Mouse (Mus musculus) embryonic facial prominence, embryonic 11.5 days (tissue): ENCODE data around the gene Usp47. TPM values are rescaled to one million over a fixed set of nuclear protein-coding genes. Genes with fewer than 3 reads are reported as not detected.
A peak's percentile ranks its signal among the peaks of the same experiment; 100 is the strongest.
"Not testable (repeated sequence)": the region's sequence is repeated elsewhere in the genome, so short reads cannot be mapped to it uniquely, and the experiment has no call there.

Source experiments
- ATAC-seq: fragments of 200-750 bp; cut with Nextera tagmentation; replicated peaks from 2 replicates; pipeline ENCODE4 v1.8.0; 2017; ENCODE audit warnings: low read depth; ENCODE audit not compliant: insufficient number of reproducible peaks, low FRiP score, low TSS enrichment
- DNase-seq: peaks from one replicate; pipeline ENCODE4 v3.0.0-alpha.2; 2015; ENCODE audit warnings: low spot score
- H3K27ac ChIP-seq: fragments of 300-500 bp; sonication (generic); replicated peaks from 2 replicates; pipeline ENCODE4 v1.5.1; 2014; ENCODE audit warnings: mild to moderate bottlenecking, low read depth, low read length, control low read depth
- H3K27me3 ChIP-seq: fragments of 300-500 bp; sonication (generic); 2 replicates; pipeline ENCODE4 v1.6.1; 2014; ENCODE audit warnings: mild to moderate bottlenecking, low read length, moderate library complexity, mixed read lengths; ENCODE audit not compliant: control insufficient read depth, insufficient read depth
- H3K36me3 ChIP-seq: fragments of 300-500 bp; sonication (generic); replicated peaks from 2 replicates; pipeline ENCODE4 v1.6.1; 2014; ENCODE audit warnings: low read depth, mild to moderate bottlenecking, low read length, moderate library complexity, mixed read lengths; ENCODE audit not compliant: control insufficient read depth, insufficient read depth
- H3K4me1 ChIP-seq: fragments of 300-500 bp; sonication (generic); 2 replicates; pipeline ENCODE4 v1.6.1; 2014; ENCODE audit warnings: low read length, mixed read lengths; ENCODE audit not compliant: control insufficient read depth, insufficient read depth
- H3K4me2 ChIP-seq: fragments of 300-500 bp; sonication (generic); 2 replicates; pipeline ENCODE4 v1.6.1; 2014; ENCODE audit warnings: low read depth, mild to moderate bottlenecking, control low read depth, low read length, moderate library complexity
- H3K4me3 ChIP-seq: fragments of 300-500 bp; sonication (generic); 2 replicates; pipeline ENCODE4 v1.5.1; 2014; ENCODE audit warnings: low read depth, low read length, control low read depth
- H3K9ac ChIP-seq: fragments of 300-500 bp; sonication (generic); replicated peaks from 2 replicates; pipeline ENCODE4 v1.6.1; 2014; ENCODE audit warnings: mild to moderate bottlenecking, control low read depth, low read length
- H3K9me3 ChIP-seq: fragments of 300-500 bp; sonication (generic); replicated peaks from 2 replicates; pipeline ENCODE4 v1.6.1; 2016; ENCODE audit warnings: mild to moderate bottlenecking, low read length, inconsistent platforms, mixed read lengths; ENCODE audit not compliant: control insufficient read depth
- whole genome bisulfite sequencing: fragments of 180-500 bp; shearing (Covaris S2); extraction: QIAGEN DNeasy Blood & Tissue Kit; methylation state at CpG from one replicate; pipeline ENCODE4 v1.1.7; 2014; 5-methylcytosine and 5-hydroxymethylcytosine counted together
- polyA plus RNA-seq: library from polyadenylated mRNA; unstranded; fragments of >200 nt; fragmentation: Nextera tagmentation; extraction: Ambion mirVana; gene quantifications from 2 replicates; pipeline ENCODE4 v1.2.1, GENCODE M21; 2014

Usp47 gene
- polyA plus RNA-seq, 1 experiment from 2014 or later, result 110 TPM

DNA sequence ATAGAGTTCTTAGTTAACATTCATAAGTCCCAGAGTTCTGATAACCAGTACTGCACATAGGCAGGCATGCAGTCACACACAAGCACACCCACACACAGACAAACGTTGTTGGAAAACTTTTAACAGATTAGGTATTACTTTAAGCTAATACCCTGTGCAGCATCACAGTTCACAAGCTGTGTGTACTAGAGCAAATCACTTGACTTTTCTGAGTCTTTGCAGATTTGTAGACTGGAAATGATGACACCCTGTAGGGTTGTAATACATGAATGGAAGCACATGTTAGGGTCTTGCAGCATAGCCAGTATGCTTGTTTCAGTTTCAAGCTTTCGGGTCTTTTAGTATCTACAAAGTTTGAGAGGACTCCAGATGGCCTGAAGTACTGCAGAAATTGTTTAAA, 60.9 kb downstream of the Usp47 start:
- H3K27ac ChIP-seq, result no peak overlapping the region
- DNase-seq (no peak), ATAC-seq (no peak)
- no peak overlapping the region for H3K9ac ChIP-seq
- no peaks in the 10 kb centered on the region for H3K27me3 ChIP-seq
- 87% methylated on average over 2 of the region's 2 CpGs for WGBS
- H3K9me3 ChIP-seq, result no peaks in the 10 kb centered on the region
- H3K4me1 ChIP-seq, result no peaks in the 10 kb centered on the region
- no peak overlapping the region for H3K4me3 ChIP-seq
- no peak overlapping the region for H3K4me2 ChIP-seq
- H3K36me3 ChIP-seq, result peaks cover 6% of the 10 kb centered on the region

DNA sequence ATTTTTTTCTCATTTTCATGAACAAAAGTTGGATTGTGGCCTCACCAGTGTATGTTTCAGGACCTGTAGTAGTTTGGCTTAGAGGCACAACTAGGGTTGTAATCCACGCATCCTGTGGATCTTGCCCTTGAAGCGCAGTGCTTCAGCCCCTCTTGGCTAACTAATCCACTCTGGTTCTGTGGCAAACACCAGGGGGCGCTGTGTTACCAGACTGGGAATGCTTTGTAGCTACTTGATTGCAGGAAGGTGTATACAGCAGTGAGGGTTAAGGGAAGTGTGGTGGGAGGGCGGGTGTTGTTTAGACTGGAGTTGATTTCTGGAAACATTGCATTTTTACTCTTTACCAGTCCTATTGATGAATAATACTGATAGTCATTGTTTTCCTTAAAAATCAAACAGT, 61.8 kb downstream of the Usp47 start:
- DNase-seq, result peak; percentile 88
- H3K9ac ChIP-seq, result no peak overlapping the region
- H3K27ac ChIP-seq, result no peak overlapping the region
- peaks cover 6% of the 10 kb centered on the region for H3K36me3 ChIP-seq
- ATAC-seq, result no peak
- no peaks in the 10 kb centered on the region for H3K27me3 ChIP-seq
- no peaks in the 10 kb centered on the region for H3K9me3 ChIP-seq
- WGBS, result 44% methylated on average over 4 of the region's 4 CpGs
- H3K4me3 ChIP-seq, result no peak overlapping the region
- H3K4me2 ChIP-seq, result no peak overlapping the region
- H3K4me1 ChIP-seq, result no peaks in the 10 kb centered on the region

DNA sequence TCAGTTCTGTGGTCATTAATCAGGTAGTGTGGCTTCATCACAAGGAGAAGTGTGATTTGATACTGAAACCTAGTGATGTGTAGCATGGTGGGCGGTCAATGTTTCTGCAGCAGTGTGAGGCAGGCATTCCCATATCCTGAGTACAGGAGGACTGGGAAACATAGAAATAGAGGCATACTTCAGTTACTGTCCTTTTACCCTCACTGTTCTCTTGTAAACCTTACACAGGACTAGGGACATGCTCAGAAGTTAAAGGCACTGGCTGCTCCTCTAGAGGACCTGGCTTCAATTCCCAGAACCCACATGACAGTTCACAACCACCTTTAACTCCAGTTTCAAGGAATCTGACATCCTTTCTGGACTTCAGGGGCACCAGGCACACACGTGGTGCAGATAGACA, 62.9 kb downstream of the Usp47 start:
- H3K4me2 ChIP-seq, result no peak overlapping the region
- no peak overlapping the region for H3K27ac ChIP-seq
- H3K9me3 ChIP-seq, result no peaks in the 10 kb centered on the region
- no peak overlapping the region for H3K4me3 ChIP-seq
- no peak for ATAC-seq
- DNase-seq, result no peak
- peaks cover 6% of the 10 kb centered on the region for H3K36me3 ChIP-seq
- H3K27me3 ChIP-seq, result no peaks in the 10 kb centered on the region
- H3K4me1 ChIP-seq, result no peaks in the 10 kb centered on the region
- no peak overlapping the region for H3K9ac ChIP-seq
- 94% methylated on average over 2 of the region's 2 CpGs for WGBS

DNA sequence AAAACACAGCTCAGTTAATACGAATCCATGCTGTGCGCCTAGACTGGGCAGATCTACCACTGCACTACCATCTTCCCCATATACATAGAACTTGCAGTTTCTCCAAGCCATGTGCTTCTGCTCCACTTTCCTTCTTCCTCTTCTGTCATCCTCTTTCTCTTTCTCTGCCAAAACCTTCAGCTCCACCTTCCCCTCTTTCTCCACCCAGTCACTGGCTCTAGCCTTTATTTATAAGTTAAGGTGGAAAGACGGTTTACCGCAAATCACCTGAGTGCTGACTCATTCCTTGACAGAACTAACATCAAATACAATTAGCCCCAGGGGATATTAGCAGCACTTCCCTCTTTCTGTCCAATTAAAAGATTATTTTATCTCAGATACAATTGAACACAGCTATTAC, 71.6 kb downstream of the Usp47 start:
- not testable (repeated sequence) for ATAC-seq, H3K27me3 ChIP-seq, H3K9me3 ChIP-seq, H3K4me1 ChIP-seq, H3K27ac ChIP-seq, H3K9ac ChIP-seq, H3K36me3 ChIP-seq, H3K4me3 ChIP-seq, DNase-seq, H3K4me2 ChIP-seq
- 91% methylated on average over 4 of the region's 4 CpGs for WGBS

DNA sequence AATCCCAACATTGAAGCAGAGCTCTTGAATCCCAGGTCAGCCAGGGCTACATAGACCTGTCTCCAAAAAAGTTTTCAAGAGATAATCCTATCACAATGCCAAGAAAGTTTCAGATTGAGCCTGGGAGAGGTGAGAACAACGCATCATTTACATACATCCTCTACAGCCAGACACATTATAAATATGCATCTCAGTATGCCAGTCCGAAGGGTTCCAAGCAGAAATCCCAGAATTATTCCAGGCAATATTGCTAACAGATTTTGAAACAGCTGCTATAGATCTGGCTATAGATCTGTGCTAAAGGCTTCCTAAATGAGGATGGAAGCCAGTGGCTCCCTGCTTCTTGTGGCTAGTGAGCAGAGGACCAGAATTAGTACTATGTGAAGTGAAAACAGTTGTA, 77.6 kb downstream of the Usp47 start:
- H3K4me2 ChIP-seq, result no peak overlapping the region
- ATAC-seq, result no peak
- WGBS, result 96% methylated on average over 2 of the region's 2 CpGs
- no peak overlapping the region for H3K27ac ChIP-seq
- H3K9me3 ChIP-seq, result no peaks in the 10 kb centered on the region
- no peaks in the 10 kb centered on the region for H3K4me1 ChIP-seq
- H3K4me3 ChIP-seq, result no peak overlapping the region
- H3K9ac ChIP-seq, result no peak overlapping the region
- no peak for DNase-seq
- H3K27me3 ChIP-seq, result no peaks in the 10 kb centered on the region
- H3K36me3 ChIP-seq, result peaks cover 4% of the 10 kb centered on the region

DNA sequence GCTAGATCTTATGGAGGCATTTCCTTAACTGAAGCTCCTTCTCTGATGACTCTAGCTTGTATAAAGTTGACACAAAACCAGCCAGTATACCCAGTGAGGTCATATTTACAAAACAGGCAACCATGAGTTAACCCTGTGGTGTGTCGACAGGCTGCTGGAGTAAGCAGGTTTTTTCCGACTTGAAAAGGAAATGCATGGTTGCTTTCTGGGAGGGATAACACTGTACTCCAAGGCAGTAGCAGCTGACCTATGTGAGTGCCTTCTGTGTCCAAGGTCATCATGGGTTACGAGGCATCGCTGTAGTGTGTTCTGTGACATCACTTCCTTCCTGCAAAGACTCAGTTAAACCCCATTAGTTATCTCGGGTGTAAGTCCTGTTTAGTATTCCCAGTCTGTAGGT, 79.6 kb downstream of the Usp47 start:
- Histone ChIP-seq H3K9me3 (no peaks in the 10 kb centered on the region), H3K27me3 (no peaks in the 10 kb centered on the region), H3K4me3 (no peak overlapping the region), H3K4me1 (no peaks in the 10 kb centered on the region), H3K4me2 (no peak overlapping the region), H3K27ac (no peak overlapping the region), H3K36me3 (peaks cover 5% of the 10 kb centered on the region), H3K9ac (no peak overlapping the region)
- ATAC-seq, result no peak
- 77% methylated on average over 5 of the region's 5 CpGs for WGBS
- DNase-seq, result no peak

DNA sequence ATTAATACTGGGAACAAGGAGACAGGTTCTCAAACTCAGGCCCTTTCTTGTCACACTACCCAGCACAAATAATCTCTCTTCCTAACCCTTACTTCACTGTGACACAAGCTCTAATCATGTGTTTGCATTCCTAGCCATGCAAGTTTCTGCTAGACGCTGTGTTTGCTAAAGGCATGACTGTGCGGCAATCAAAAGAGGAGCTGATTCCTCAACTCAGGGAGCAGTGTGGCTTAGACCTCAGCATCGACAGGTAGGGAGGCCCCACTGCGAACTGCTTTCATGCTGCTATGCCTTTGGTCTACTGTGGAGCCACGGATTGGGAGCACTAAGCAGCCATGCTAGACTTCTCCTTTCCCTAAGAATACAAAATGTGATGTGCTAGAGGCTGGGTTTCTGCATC, 80.5 kb downstream of the Usp47 start:
- Histone ChIP-seq H3K4me1 (no peaks in the 10 kb centered on the region), H3K4me3 (no peak overlapping the region), H3K4me2 (no peak overlapping the region), H3K36me3 (peaks cover 6% of the 10 kb centered on the region), H3K9me3 (no peaks in the 10 kb centered on the region), H3K9ac (no peak overlapping the region), H3K27ac (no peak overlapping the region), H3K27me3 (no peaks in the 10 kb centered on the region)
- DNase-seq (no peak), ATAC-seq (no peak)
- 90% methylated on average over 5 of the region's 5 CpGs for WGBS

DNA sequence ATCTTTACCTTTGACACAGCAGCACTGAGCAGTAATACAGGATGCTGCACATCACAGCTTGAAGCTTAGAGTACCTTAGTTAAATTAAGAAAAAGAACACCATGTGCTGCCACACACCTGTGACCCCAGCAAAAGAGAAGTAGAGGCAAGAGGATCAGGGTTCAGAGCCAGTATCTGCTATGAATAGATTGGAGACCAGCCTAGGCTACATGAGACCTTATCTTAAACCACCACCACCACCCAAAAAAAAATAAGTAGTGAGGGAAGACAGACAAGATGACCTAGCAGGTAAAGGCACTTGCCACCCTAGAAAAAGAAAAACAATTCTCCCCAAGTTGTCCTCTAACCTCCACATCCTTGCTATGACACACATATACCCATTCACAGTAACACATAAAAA, 85.5 kb downstream of the Usp47 start:
- Histone ChIP-seq H3K4me1 (no peaks in the 10 kb centered on the region), H3K36me3 (peaks cover 10% of the 10 kb centered on the region), H3K4me3 (no peak overlapping the region), H3K27me3 (no peaks in the 10 kb centered on the region), H3K4me2 (no peak overlapping the region), H3K9me3 (no peaks in the 10 kb centered on the region), H3K27ac (no peak overlapping the region), H3K9ac (no peak overlapping the region)
- ATAC-seq, result no peak
- DNase-seq, result no peak
